Mouse (Mus musculus): Measurements from ENCODE around the gene Atp1a1. TPM values are rescaled to one million over a fixed set of nuclear protein-coding genes. Genes with fewer than 3 reads are reported as not detected.

Gene Atp1a1
- polyA plus RNA-seq, 1 experiment from 2014 or later = 63.3 TPM

- Histone ChIP-seq H3K36me3 (peaks cover 38% of the 10 kb centered on the region), H3K9me3 (no peaks in the 10 kb centered on the region), H3K27ac (no peak overlapping the region), H3K4me1 (replicated peaks) (peaks cover 85% of the 10 kb centered on the region), H3K4me3 (no peak overlapping the region), H3K27me3 (ENCODE audit: insufficient read depth, poor library complexity, severe bottlenecking) (no peaks in the 10 kb centered on the region)
- WGBS = 30% methylated on average over 10 of the region's 10 CpGs
- DNase-seq (ENCODE audit: low spot score) = no peak
Observed at GRCm38 (mm10) chr3:101597317-101598096, 7.0 kb downstream of the Atp1a1 start.

- Histone ChIP-seq H3K9me3 (no peaks in the 10 kb centered on the region), H3K36me3 (peaks cover 47% of the 10 kb centered on the region), H3K4me1 (replicated peaks) (peaks cover 82% of the 10 kb centered on the region), H3K27me3 (ENCODE audit: insufficient read depth, poor library complexity, severe bottlenecking) (no peaks in the 10 kb centered on the region), H3K27ac (no peak overlapping the region; the same call in 1 of the 2 replicates), H3K4me3 (no peak overlapping the region)
- 74% methylated on average over 8 of the region's 8 CpGs for WGBS
- no peak for DNase-seq (ENCODE audit: low spot score)
Observed at GRCm38 (mm10) chr3:101596686-101597085, 7.8 kb downstream of the Atp1a1 start.

DNA sequence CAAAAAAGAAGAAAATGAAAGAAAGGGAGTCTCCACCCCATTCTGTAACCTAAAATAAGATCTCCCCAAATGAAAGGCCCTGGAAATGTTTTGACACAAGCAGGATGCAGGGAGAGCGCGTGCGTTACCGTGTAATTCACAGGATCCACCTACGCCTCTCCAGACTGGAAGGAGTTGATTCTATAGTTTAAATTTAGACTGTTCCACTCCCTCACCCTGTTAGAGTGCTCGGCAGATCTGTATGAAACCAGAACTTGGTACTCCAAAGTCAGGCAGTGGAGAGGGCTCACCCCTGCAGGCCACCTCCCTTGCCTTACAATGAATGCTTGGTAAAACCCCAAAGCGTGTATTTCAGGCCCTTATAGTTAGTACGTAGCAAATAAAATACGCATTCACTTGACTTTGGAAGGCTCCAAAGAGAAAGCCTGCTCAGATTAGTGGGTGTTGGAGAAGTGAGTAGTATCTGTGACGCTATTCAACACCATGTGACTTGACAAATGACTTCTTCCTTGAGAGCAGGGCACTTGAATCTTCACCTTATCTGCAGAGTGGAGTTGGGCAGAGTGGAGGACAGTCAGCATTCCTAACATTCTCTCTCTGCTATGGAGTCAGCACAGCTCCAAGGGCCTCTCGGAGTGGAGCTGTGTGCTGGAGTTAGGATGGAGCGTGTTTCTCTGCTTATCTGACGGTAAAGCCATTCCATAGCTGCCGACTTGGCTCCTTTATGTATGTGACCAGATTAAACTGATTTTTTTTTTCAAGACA lies 8.4 kb downstream of the Atp1a1 start:
- Histone ChIP-seq H3K27ac (no peak overlapping the region), H3K36me3 (peaks cover 53% of the 10 kb centered on the region), H3K4me1 (replicated peaks) (peaks cover 76% of the 10 kb centered on the region), H3K27me3 (ENCODE audit: insufficient read depth, poor library complexity, severe bottlenecking) (no peaks in the 10 kb centered on the region), H3K4me3 (no peak overlapping the region), H3K9me3 (no peaks in the 10 kb centered on the region)
- 81% methylated on average over 14 of the region's 14 CpGs for WGBS
- DNase-seq (ENCODE audit: low spot score) = no peak

DNA sequence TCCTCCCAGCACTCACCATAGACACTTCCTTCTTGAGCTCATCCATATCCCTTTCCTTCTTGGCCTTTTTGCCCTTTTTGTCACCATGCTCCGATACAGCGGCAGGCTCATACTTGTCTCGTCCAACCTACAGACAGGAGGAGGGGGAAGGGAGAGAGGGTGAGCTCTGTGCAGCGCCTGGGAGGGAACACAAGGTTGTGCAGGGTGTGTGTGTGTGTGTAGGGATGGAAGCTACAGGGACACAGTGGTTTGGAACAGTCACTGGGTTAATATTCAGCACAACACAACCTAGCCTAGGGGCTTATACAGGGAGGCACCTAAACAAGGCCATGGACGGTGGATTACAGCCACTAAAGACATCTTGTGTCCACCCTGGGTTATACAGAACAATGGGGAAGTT lies 9.5 kb downstream of the Atp1a1 start:
- Histone ChIP-seq H3K36me3 (peaks cover 64% of the 10 kb centered on the region), H3K27ac (0 out of 2 replicates have a peak overlapping the region, but pooled peaks have one; percentile 13), H3K4me3 (no peak overlapping the region), H3K27me3 (ENCODE audit: insufficient read depth, poor library complexity, severe bottlenecking) (no peaks in the 10 kb centered on the region), H3K9me3 (no peaks in the 10 kb centered on the region), H3K4me1 (replicated peaks) (peaks cover 65% of the 10 kb centered on the region)
- DNase-seq (ENCODE audit: low spot score) = no peak
- 77% methylated on average over 5 of the region's 5 CpGs for WGBS

- no peak for DNase-seq (ENCODE audit: low spot score)
- peaks cover 48% of the 10 kb centered on the region for H3K4me1 ChIP-seq (replicated peaks)
- H3K27ac ChIP-seq = peak overlapping the region; percentile 23; the same call in 1 of the 2 replicates
- no peaks in the 10 kb centered on the region for H3K9me3 ChIP-seq
- no peak overlapping the region for H3K4me3 ChIP-seq
- H3K36me3 ChIP-seq = peaks cover 81% of the 10 kb centered on the region
- no peaks in the 10 kb centered on the region for H3K27me3 ChIP-seq (ENCODE audit: insufficient read depth, poor library complexity, severe bottlenecking)
- whole genome bisulfite sequencing = 72% methylated on average over 7 of the region's 7 CpGs
Observed at GRCm38 (mm10) chr3:101593266-101593651, 11.2 kb downstream of the Atp1a1 start.

- WGBS = 83% methylated on average over 21 of the region's 21 CpGs
- Histone ChIP-seq H3K9me3 (no peaks in the 10 kb centered on the region), H3K27me3 (ENCODE audit: insufficient read depth, poor library complexity, severe bottlenecking) (no peaks in the 10 kb centered on the region), H3K27ac (peak overlapping the region; percentile 23; the same call in 1 of the 2 replicates), H3K4me3 (no peak overlapping the region), H3K36me3 (peaks cover 88% of the 10 kb centered on the region), H3K4me1 (replicated peaks) (peaks cover 41% of the 10 kb centered on the region)
- DNase-seq (ENCODE audit: low spot score) = no peak
Observed at GRCm38 (mm10) chr3:101592281-101593265, 11.9 kb downstream of the Atp1a1 start.

GRCm38 (mm10) chr3:101590380-101590779 lies 14.1 kb downstream of the Atp1a1 start:
- no peaks in the 10 kb centered on the region for H3K9me3 ChIP-seq
- no peak overlapping the region for H3K27ac ChIP-seq
- 96% methylated on average over 16 of the region's 16 CpGs for WGBS
- DNase-seq (ENCODE audit: low spot score) = no peak
- H3K4me1 ChIP-seq (replicated peaks) = peaks cover 19% of the 10 kb centered on the region; the same call in 1 of the 2 replicates
- H3K4me3 ChIP-seq = no peak overlapping the region
- peaks cover 99% of the 10 kb centered on the region for H3K36me3 ChIP-seq
- no peaks in the 10 kb centered on the region for H3K27me3 ChIP-seq (ENCODE audit: insufficient read depth, poor library complexity, severe bottlenecking)

GRCm38 (mm10) chr3:101588299-101588698 lies 16.2 kb downstream of the Atp1a1 start:
- Histone ChIP-seq H3K4me3 (no peak overlapping the region), H3K27me3 (ENCODE audit: insufficient read depth, poor library complexity, severe bottlenecking) (no peaks in the 10 kb centered on the region), H3K27ac (no peak overlapping the region), H3K4me1 (replicated peaks) (peaks cover 10% of the 10 kb centered on the region; the same call in 1 of the 2 replicates), H3K36me3 (peaks cover 100% of the 10 kb centered on the region), H3K9me3 (no peaks in the 10 kb centered on the region)
- no peak for DNase-seq (ENCODE audit: low spot score)
- 93% methylated on average over 7 of the region's 7 CpGs for WGBS

DNA sequence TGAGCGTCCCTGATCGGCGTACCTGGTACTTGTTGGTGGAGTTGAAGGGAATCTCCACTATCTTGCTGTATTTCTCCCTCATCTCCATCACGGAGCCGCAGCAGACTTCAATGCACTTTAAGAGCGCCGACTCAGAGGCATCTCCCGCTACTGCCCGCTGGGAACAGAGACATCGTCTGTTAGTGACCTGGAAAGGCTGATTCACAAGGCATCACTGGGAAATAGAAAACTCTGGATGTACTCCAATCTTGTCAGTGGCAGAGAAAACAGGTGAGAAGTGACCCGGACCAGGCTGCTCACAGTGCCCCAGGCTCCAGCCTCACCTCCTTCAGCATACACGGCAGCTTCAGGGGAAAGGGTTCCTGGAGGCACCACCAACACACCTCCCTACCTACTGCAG lies 17.7 kb downstream of the Atp1a1 start:
- WGBS = 96% methylated on average over 12 of the region's 12 CpGs
- DNase-seq (ENCODE audit: low spot score) = no peak
- Histone ChIP-seq H3K27me3 (ENCODE audit: insufficient read depth, poor library complexity, severe bottlenecking) (no peaks in the 10 kb centered on the region), H3K9me3 (no peaks in the 10 kb centered on the region), H3K4me3 (no peak overlapping the region), H3K27ac (no peak overlapping the region), H3K4me1 (replicated peaks) (no peaks in the 10 kb centered on the region), H3K36me3 (peaks cover 100% of the 10 kb centered on the region)

GRCm38 (mm10) chr3:101578072-101578471 lies 26.4 kb downstream of the Atp1a1 start:
- Histone ChIP-seq H3K4me3 (no peak overlapping the region), H3K9me3 (no peaks in the 10 kb centered on the region), H3K27ac (peak overlapping the region; percentile 30), H3K36me3 (peaks cover 88% of the 10 kb centered on the region), H3K27me3 (ENCODE audit: insufficient read depth, poor library complexity, severe bottlenecking) (no peaks in the 10 kb centered on the region), H3K4me1 (replicated peaks) (peaks cover 14% of the 10 kb centered on the region)
- WGBS = 91% methylated on average over 3 of the region's 3 CpGs
- DNase-seq (ENCODE audit: low spot score) = no peak

- Histone ChIP-seq H3K4me3 (no peak overlapping the region), H3K27me3 (ENCODE audit: insufficient read depth, poor library complexity, severe bottlenecking) (no peaks in the 10 kb centered on the region), H3K27ac (peak overlapping the region; percentile 30), H3K9me3 (no peaks in the 10 kb centered on the region), H3K36me3 (peaks cover 81% of the 10 kb centered on the region), H3K4me1 (replicated peaks) (peaks cover 21% of the 10 kb centered on the region)
- DNase-seq (ENCODE audit: low spot score) = peak; percentile 34
- WGBS = 45% methylated on average over 5 of the region's 5 CpGs
Observed at GRCm38 (mm10) chr3:101577361-101577760, 27.1 kb downstream of the Atp1a1 start.

GRCm38 (mm10) chr3:101575527-101576085 lies 28.9 kb downstream of the Atp1a1 start:
- DNase-seq (ENCODE audit: low spot score) = no peak
- Histone ChIP-seq H3K36me3 (peaks cover 63% of the 10 kb centered on the region), H3K27ac (no peak overlapping the region), H3K9me3 (no peaks in the 10 kb centered on the region; the same call in 1 of the 2 replicates), H3K4me3 (no peak overlapping the region), H3K27me3 (ENCODE audit: insufficient read depth, poor library complexity, severe bottlenecking) (no peaks in the 10 kb centered on the region), H3K4me1 (replicated peaks) (peaks cover 37% of the 10 kb centered on the region)
- 85% methylated on average over 9 of the region's 9 CpGs for WGBS
